Mouse (Mus musculus): ENCODE measurements around the gene Tgfbr3.

The Tgfbr3 gene

DNA sequence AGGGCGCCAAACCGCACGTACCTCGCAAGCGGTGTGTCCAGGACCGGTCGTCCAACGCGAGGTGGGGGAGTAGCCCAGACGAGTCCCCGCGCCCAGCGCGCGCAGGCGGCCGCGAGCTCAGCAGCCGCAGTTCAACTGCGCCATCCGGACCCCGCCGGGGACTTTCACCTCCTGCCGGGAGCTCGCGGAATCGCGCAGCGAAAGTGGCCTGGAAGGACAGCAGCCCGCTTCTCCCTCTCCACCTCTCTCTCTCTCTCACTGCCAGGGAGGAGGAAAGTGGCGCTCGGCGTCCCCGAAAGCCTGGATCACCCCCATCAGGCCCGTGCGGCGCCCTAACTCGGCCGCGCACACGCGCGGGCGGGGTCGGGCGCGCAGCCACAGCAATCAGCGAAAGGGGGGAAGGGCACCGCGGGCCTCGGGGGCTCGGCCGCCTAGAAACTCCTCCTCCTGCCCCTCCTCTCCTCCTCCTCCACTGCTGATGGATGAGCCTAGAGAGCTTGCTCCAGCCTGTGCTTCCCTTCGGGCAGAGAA lies at the start of gene Tgfbr3:
Gene Tgfbr3, minus strand, starts transcription at position 396 of the 531 bp plus-strand sequence.
- peak; percentile 62 for DNase-seq (ENCODE audit: low read depth, low spot score)

DNA sequence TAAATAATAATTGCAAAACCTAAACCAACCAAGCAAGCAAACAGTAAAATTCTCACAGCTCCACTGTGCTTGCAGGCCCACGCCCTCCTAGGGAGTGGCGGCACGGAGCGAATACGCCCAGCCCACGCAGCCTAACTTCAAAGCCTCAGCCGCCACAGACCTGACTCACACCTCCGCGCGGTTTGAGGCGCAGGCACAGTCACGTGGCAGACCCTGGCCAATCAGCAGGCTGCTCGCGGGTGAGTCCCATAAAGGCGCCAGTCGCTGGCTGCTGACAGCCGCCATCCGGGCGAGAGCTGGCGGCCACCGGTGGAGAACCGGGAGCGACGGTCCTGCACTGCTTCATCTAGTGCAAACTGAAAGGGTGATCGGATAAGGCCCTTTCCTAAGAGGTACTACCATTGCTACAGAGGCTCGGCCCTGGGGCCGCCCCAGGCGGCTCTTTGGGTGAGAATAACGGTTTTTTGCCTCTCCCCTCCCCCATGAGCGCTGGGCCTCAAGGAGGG lies 41.5 kb upstream of the Tgfbr3 start, which contains the start of gene Brdt:
Gene Brdt, plus strand, starts transcription at position 244 of the 506 bp plus-strand sequence.
- H3K27me3 ChIP-seq (ENCODE audit: control insufficient read depth, insufficient read depth, low read length, poor library complexity, severe bottlenecking), result no peaks in the 10 kb centered on the region
- no peak for DNase-seq (ENCODE audit: low read depth, low spot score)
- no peaks in the 10 kb centered on the region for H3K36me3 ChIP-seq (ENCODE audit: control insufficient read depth, insufficient read depth, low read length, poor library complexity, severe bottlenecking)

More for the DNA sequence above, at the start of gene Tgfbr3:
- H3K36me3 ChIP-seq (ENCODE audit: control insufficient read depth, insufficient read depth, low read length, poor library complexity, severe bottlenecking), result no peaks in the 10 kb centered on the region; the same call in 1 of the 2 replicates
- no peaks in the 10 kb centered on the region; the same call in 1 of the 2 replicates for H3K27me3 ChIP-seq (ENCODE audit: control insufficient read depth, insufficient read depth, low read length, poor library complexity, severe bottlenecking)

DNA sequence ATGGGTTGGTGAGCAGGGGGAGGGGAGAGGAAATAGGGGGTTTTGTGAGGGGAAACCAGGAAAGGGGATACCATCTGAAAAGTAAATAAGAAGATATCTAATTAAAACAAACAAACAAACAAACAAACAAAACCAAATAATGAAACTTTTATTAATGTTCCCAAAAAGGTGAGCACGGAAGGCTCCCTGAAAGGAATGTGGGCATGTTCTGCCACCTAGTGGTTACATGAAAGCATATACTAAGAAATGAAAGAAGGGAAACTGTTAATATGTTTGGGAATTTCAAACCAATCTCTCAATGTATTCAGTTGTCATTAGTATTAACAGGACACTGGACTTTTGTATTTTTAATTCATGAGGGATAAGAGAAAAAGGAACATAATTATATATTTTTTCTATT lies 31.3 kb upstream of the Tgfbr3 start:
- H3K27me3 ChIP-seq (ENCODE audit: control insufficient read depth, insufficient read depth, low read length, poor library complexity, severe bottlenecking), result no peaks in the 10 kb centered on the region
- DNase-seq (ENCODE audit: low read depth, low spot score), result peak; percentile 63
- H3K36me3 ChIP-seq (ENCODE audit: control insufficient read depth, insufficient read depth, low read length, poor library complexity, severe bottlenecking), result no peaks in the 10 kb centered on the region

DNA sequence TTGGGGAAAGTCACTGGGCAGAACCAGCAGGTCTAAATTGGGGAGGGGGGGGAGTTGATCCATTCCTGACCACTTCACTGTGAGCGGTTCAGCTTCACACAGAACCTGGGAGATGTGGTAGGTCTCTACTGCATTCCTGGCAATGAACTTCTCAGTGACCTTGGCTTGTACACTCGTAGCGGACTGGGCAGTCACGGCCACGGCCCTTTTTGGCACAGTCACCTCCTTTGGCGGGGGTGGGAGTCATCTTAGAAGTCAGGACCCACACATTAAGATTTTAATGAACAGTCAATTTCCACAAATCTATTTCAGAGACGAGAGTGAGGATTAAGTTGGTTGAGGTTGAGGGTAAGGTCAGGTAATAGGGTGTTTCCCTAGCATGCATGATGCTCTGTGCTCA lies 27.7 kb upstream of the Tgfbr3 start:
- Histone ChIP-seq H3K27me3 (ENCODE audit: control insufficient read depth, insufficient read depth, low read length, poor library complexity, severe bottlenecking) (no peaks in the 10 kb centered on the region), H3K36me3 (ENCODE audit: control insufficient read depth, insufficient read depth, low read length, poor library complexity, severe bottlenecking) (no peaks in the 10 kb centered on the region)
- DNase-seq (ENCODE audit: low read depth, low spot score), result no peak

DNA sequence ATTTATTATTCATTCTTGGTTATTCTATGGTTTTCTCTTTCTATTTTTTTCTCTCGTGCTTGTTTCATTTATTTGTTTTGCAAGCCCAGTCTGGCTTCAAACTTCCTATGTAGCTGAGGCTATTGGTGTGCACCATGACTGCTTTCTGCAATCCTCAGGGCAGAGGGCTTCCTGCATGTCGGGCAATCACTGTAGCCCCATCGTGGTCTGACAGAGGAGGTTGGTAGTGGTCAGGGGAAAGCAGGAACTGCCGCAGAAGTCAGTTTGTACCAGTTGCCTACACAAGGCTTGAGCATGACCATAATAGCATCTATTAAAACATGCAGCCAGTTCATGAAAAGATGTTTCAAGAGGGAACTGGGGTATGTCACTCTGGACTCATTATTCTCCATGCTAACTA lies 18.0 kb upstream of the Tgfbr3 start:
- Histone ChIP-seq H3K27me3 (ENCODE audit: control insufficient read depth, insufficient read depth, low read length, poor library complexity, severe bottlenecking) (no peaks in the 10 kb centered on the region), H3K36me3 (ENCODE audit: control insufficient read depth, insufficient read depth, low read length, poor library complexity, severe bottlenecking) (no peaks in the 10 kb centered on the region)
- DNase-seq (ENCODE audit: low read depth, low spot score), result no peak

DNA sequence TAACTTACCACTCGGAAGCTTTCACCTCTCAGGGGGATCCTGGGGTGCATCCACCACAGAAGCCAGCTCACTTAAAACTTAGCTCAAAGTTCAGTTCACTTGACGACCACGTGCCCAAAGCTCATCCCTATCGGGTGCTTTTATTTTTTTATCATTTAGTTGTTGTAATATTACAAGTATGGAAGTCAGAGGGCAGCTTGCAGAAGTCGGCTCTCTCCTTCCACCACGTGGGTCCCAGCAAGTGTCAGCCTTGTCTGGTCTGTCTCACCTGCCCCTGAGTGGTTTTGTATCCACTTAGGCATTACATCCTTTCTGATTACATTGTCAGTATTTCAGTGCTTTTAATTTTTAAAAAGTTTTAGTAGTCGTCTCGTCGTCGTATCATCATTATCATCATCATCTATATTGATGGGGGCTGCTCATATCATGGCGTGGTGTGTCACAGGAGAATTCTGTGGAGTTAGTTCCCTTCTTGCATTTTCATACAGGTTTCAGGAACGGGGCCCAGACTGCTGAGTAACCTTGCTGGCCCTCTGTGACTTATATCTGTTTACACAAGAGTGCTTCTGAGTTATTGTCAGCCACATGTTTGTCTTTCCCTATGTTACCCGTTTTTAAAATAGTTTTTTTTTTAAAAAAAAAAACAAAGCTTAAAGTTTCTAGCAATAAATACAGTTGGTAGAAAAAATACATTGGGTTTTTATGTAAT lies 14.8 kb upstream of the Tgfbr3 start:
- Histone ChIP-seq H3K36me3 (ENCODE audit: control insufficient read depth, insufficient read depth, low read length, poor library complexity, severe bottlenecking) (no peaks in the 10 kb centered on the region), H3K27me3 (ENCODE audit: control insufficient read depth, insufficient read depth, low read length, poor library complexity, severe bottlenecking) (no peaks in the 10 kb centered on the region)
- no peak for DNase-seq (ENCODE audit: low read depth, low spot score)

DNA sequence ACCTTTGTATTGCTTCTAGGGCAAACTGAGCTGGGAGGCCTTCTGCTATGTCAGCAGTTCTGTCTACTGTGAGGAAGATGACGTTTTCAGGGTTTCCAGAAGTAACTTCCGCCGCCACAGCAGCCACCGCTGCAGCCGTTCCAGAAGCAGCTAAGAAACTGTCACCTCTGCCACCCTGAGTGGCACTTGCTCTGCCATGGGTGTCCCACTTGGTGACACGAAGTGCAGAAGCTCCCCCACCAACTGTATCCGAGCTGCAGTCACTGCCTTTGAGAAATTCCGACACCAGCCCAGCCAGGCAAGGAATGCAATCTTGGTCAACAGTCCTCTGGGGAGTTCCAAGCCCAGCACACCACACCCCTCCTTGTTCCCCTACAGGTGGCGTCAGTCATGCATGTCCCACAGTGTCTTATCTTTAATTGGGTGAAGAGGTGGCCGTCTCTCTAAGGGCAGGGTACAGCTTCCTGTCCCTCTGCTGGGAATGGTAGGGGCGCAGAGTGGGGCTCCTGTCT lies 14.0 kb upstream of the Tgfbr3 start:
- peak; percentile 47 for DNase-seq (ENCODE audit: low read depth, low spot score)
- Histone ChIP-seq H3K27me3 (ENCODE audit: control insufficient read depth, insufficient read depth, low read length, poor library complexity, severe bottlenecking) (no peaks in the 10 kb centered on the region), H3K36me3 (ENCODE audit: control insufficient read depth, insufficient read depth, low read length, poor library complexity, severe bottlenecking) (no peaks in the 10 kb centered on the region)

DNA sequence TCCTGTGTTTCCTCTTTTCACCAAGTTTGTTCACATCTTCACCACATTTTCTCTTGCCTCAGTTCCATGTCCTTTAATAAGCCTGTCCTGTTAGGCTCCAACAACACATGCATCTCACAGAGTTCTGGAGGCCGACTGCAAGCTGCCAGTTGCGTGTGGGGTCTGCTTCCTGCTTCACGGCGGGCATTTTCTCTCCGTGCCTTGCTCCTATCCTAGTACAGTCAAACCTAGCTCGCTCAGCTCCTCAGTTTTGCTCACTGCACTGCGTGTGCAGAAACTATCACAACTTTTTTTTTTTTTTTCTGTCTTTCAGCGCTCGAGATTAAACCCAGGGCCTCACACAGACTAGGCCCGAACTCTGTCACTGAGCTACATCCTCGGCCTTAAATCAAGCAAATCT lies 9.4 kb upstream of the Tgfbr3 start:
- DNase-seq (ENCODE audit: low read depth, low spot score), result no peak
- Histone ChIP-seq H3K27me3 (ENCODE audit: control insufficient read depth, insufficient read depth, low read length, poor library complexity, severe bottlenecking) (no peaks in the 10 kb centered on the region), H3K36me3 (ENCODE audit: control insufficient read depth, insufficient read depth, low read length, poor library complexity, severe bottlenecking) (no peaks in the 10 kb centered on the region)

DNA sequence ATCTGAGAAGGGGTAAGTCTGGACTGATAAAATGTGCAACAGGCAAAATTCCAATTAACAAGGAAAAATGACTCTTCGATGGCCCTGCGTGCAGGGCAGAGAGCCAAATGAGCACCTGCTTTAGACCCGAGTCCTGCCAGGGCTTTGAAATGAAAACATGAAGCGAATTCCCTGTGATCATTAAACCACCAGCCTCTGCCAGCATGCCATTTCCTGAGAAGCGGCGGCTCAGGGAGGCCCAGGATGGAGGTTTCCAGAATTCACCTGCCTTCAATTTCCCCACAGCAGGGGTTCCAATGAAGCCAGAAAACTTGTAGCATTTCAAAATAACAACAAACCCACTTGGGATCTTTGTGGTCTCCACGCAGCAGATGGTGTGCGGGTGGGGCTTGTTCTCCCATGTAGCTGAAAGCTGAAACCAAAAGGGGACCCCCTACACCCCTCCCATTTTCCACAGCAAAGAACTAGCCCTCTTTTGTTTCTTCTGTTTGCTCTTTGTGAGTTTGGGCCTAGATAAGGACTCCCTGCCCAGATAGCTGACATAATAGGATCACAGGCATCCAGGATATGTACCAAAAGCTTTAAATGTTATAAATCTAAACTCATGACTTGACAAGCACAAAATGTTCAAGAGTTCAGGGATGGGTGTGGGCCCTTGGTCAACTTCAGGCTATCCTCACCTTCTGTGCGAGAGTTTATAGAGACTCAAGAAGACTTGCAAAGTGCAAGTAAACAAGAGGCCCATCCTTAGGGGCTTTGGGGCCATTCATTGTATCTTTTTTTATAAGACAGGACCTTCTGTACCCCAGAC lies 7.3 kb upstream of the Tgfbr3 start:
- Histone ChIP-seq H3K36me3 (ENCODE audit: control insufficient read depth, insufficient read depth, low read length, poor library complexity, severe bottlenecking) (no peaks in the 10 kb centered on the region), H3K27me3 (ENCODE audit: control insufficient read depth, insufficient read depth, low read length, poor library complexity, severe bottlenecking) (no peaks in the 10 kb centered on the region)
- no peak for DNase-seq (ENCODE audit: low read depth, low spot score)

DNA sequence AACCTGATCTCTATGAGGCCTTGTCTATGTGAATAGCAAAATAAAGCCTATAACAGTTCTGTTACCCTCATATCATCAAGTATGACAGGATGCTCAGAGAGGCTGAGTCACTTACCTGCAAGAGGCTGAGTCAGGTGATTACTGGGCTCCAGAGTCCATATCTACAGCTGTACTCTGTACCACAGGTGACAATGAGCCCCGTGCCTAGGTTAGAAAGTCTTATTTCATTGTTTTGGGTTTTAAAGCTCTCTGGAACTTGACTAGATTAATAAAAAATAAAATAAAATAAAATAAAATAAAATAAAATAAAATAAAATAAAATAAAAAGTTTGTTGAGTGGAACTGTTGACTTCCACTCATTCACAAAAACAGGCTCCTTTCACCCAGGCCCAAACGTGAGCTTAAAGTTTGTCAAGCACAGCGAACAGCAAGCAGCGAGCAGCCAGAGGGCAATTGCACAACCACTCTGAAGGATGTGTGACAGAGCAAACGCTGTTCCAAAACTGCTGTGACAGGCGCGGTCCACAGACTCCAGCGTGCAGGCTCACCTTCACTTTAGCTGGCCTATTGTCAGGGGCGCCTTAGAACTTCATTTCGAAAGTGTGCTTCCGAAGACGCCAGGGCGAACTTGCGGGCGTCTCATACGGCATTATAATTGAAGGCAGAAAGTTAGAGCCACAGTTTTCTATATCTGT lies 6.5 kb upstream of the Tgfbr3 start:
- Histone ChIP-seq H3K36me3 (ENCODE audit: control insufficient read depth, insufficient read depth, low read length, poor library complexity, severe bottlenecking) (no peaks in the 10 kb centered on the region), H3K27me3 (ENCODE audit: control insufficient read depth, insufficient read depth, low read length, poor library complexity, severe bottlenecking) (no peaks in the 10 kb centered on the region)
- DNase-seq (ENCODE audit: low read depth, low spot score), result no peak

DNA sequence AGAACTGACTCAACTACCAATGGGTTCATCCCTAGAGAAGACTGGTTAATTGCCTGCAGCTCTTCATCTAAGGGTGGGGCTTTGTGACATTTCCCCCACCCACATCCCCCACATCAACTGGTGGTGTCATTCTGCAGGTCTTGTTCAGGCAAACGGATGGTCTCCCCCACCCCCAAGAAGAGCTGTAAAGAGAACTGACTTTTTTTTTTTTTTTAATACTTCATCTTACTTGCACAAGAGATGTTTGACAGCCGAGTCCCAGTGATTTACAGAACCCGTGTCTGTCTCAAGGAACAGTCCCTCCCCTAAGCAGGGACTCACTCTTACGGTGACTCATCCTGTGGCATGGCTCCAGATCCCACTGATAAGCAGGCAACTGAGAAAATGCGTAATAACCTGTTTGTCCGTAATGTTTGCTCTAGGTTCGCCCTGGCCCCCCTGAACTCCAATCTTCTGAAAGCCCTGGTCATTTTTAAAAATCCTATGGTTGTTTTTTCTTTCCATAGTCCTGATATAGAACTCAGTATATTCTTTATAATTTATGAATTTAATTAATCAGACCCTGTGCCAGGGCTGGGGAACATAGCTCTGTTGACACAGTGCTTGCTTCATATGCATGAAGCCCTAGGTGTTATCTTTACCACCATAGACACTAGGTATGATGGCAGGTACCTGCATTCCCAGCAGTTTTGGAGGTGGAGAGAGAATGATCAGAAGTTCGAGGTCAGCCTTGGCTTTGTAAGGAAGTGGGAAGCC lies 5.8 kb upstream of the Tgfbr3 start:
- DNase-seq (ENCODE audit: low read depth, low spot score), result no peak
- no peaks in the 10 kb centered on the region for H3K36me3 ChIP-seq (ENCODE audit: control insufficient read depth, insufficient read depth, low read length, poor library complexity, severe bottlenecking)

DNA sequence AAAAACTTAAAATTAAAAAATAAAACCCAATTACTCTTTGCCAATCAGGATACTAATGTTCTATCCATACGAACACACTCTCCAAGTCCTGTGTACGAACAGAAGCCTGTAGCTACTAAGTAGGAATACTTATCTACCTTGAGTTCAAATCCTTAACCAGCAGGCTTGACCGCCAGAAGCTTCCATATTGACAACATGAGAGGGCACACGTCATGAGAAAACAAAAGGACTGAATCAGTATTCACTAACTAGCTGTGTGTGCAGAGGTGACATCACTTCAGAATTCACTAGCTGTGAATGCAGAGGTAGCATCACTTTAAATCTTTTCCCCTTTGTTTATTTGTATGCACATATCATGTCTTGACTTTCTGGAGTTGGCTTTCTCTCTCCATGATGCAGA lies 4.6 kb upstream of the Tgfbr3 start:
- Histone ChIP-seq H3K27me3 (ENCODE audit: control insufficient read depth, insufficient read depth, low read length, poor library complexity, severe bottlenecking) (no peaks in the 10 kb centered on the region; the same call in 1 of the 2 replicates), H3K36me3 (ENCODE audit: control insufficient read depth, insufficient read depth, low read length, poor library complexity, severe bottlenecking) (no peaks in the 10 kb centered on the region)
- DNase-seq (ENCODE audit: low read depth, low spot score), result no peak

More for the DNA sequence above, 5.8 kb upstream of the Tgfbr3 start:
- H3K27me3 ChIP-seq (ENCODE audit: control insufficient read depth, insufficient read depth, low read length, poor library complexity, severe bottlenecking), result no peaks in the 10 kb centered on the region; the same call in 1 of the 2 replicates

DNA sequence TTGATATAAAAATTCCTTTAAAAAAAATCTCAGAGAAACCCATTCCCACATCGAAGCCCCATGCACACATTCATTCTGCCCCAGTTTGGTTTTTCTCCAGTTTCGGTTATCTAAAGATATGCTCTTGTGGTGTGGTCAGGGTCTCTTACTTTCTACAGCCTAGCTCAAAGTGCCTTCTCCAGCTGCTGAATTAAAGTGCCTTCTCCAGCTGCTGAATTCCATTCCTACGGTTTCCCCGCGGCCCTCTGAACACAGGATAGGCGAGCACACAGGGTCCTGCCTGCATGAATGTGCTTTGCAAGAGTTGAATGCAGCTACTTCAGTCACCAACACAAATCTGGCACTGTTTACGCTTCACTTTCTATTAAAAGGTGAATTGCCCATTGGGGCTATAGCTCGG lies 557 bp upstream of the Tgfbr3 start:
- no peaks in the 10 kb centered on the region for H3K36me3 ChIP-seq (ENCODE audit: control insufficient read depth, insufficient read depth, low read length, poor library complexity, severe bottlenecking)
- no peak for DNase-seq (ENCODE audit: low read depth, low spot score)
- H3K27me3 ChIP-seq (ENCODE audit: control insufficient read depth, insufficient read depth, low read length, poor library complexity, severe bottlenecking), result no peaks in the 10 kb centered on the region; the same call in 1 of the 2 replicates
